Comparison of ENCODE assay signal across 13 mouse cellular contexts in genomic region chr16:24960901-24961806, GRCm38 (mm10).
DNase-seq lines count a peak whose midpoint lies in the region; TF ChIP-seq lines count a peak whose summit lies in the region.
"Had no signal": no experiment of that assay in that cellular context is flagged by ENCODE, and none has a peak within 500 bp of the region (broad histone marks: within the 10 kb centered on the region; RNA-seq: fewer than 3 reads in every experiment).

No protein-coding gene starts in this region.

- H3K4me3 ChIP-seq in lung, adult 2 months (replicated peaks; ENCODE audit: extremely low read depth, low read depth, low read length), result no peak overlapping the region
- H3K4me3 ChIP-seq: kidney, embryonic 15.5 days; neural tube, embryonic 13.5 days had no signal

- DNase-seq in frontal cortex, postnatal 36 days (ENCODE audit: low spot score in 2 of 2), result peak; percentile 13 to 58
- no peak for DNase-seq in frontal cortex, postnatal 14 days (ENCODE audit: low spot score in 2 of 2)
- peak; percentile 9 for DNase-seq in lung, adult 2 months
- DNase-seq in lung, postnatal 4 days, result no peak
- peak; percentile 93 for DNase-seq in fat pad, adult 2 months (ENCODE audit: extremely low read depth, low read depth, low spot score)
- peak; percentile 27 for DNase-seq in skeletal muscle tissue, adult 2 months (ENCODE audit: low read depth, low spot score)
- no peak for DNase-seq in kidney, adult 11 months
- no peak for DNase-seq in gastrocnemius, postnatal 10 days
- DNase-seq: embryo, embryonic 11 days; gastrocnemius, postnatal 14 days; thymus, postnatal 36 days had no signal

- no peaks in the 10 kb centered on the region for H3K4me1 ChIP-seq in lung, adult 2 months (ENCODE audit: control insufficient read depth, insufficient read depth, low read length)
- H3K4me1 ChIP-seq: kidney, embryonic 15.5 days; neural tube, embryonic 13.5 days had no signal

- WGBS in lung, adult 2 months, result 69% methylated on average over 10 of the region's 10 CpGs

- no peak for TF ChIP-seq POLR2A in lung, adult 2 months (IDR thresholded peaks at IDR 0.05; ENCODE audit: borderline replicate concordance, extremely low read depth, low read depth, low read length)

- no peak for TF ChIP-seq CTCF in lung, adult 2 months (IDR thresholded peaks at IDR 0.05; ENCODE audit: insufficient read depth, low read length)

Comparison
In these comparisons a context has a peak if more than half of its experiments do, and no peak if none do; other contexts are left out.
1. DNase-seq: peak in frontal cortex, postnatal 36 days (2 of 2), lung, adult 2 months (single experiment), fat pad, adult 2 months (single experiment) and skeletal muscle tissue, adult 2 months (single experiment); none in frontal cortex, postnatal 14 days (0 of 2), lung, postnatal 4 days (0 of 2), kidney, adult 11 months (single experiment) and gastrocnemius, postnatal 10 days (single experiment).